Mouse (Mus musculus) hindlimb bud, embryonic 11.5 days (tissue): Measurements from ENCODE around the gene Crebzf.

Experiments used
- DNase-seq: peaks from one replicate; pipeline ENCODE4 v3.0.0-alpha.2; 2012; ENCODE audit warnings: low read depth, low spot score; ENCODE audit errors: extremely low spot score

Gene Crebzf

GRCm38 (mm10) chr7:90442518-90443080, at the start of gene Crebzf:
Crebzf (plus strand) TSS chr7:90442729.
- DNase-seq: peak; percentile 97

GRCm38 (mm10) chr7:90395073-90395472, 47.5 kb upstream of the Crebzf start:
- no peak for DNase-seq

- DNase-seq: no peak
Measured at GRCm38 (mm10) chr7:90395928-90396327, 46.6 kb upstream of the Crebzf start.

- peak; percentile 71 for DNase-seq
Measured at GRCm38 (mm10) chr7:90409934-90410333, 32.6 kb upstream of the Crebzf start.

GRCm38 (mm10) chr7:90426020-90427001, 16.2 kb upstream of the Crebzf start, which contains the start of gene Ccdc89:
Ccdc89 (plus strand) TSS chr7:90426577.
- DNase-seq: peak; percentile 70

- no peak for DNase-seq
Measured at GRCm38 (mm10) chr7:90427006-90427405, 15.5 kb upstream of the Crebzf start.

- DNase-seq: no peak
Measured at GRCm38 (mm10) chr7:90432221-90432620, 10.3 kb upstream of the Crebzf start.

- DNase-seq: no peak
Measured at GRCm38 (mm10) chr7:90440044-90440443, 2.5 kb upstream of the Crebzf start.

GRCm38 (mm10) chr7:90442070-90442469, 459 bp upstream of the Crebzf start:
- no peak for DNase-seq

GRCm38 (mm10) chr7:90443101-90444091, 867 bp downstream of the Crebzf start:
- no peak for DNase-seq

- no peak for DNase-seq
Measured at GRCm38 (mm10) chr7:90444206-90444605, 1.7 kb downstream of the Crebzf start.

GRCm38 (mm10) chr7:90456149-90456844, 13.8 kb downstream of the Crebzf start:
- no peak for DNase-seq

GRCm38 (mm10) chr7:90456845-90457468, 14.4 kb downstream of the Crebzf start, which contains the start of gene Tmem126a:
Tmem126a (minus strand) TSS chr7:90457229.
- DNase-seq: peak; percentile 66

- DNase-seq: no peak
Measured at GRCm38 (mm10) chr7:90457517-90457916, 15.0 kb downstream of the Crebzf start.

- no peak for DNase-seq
Measured at GRCm38 (mm10) chr7:90460330-90460729, 17.8 kb downstream of the Crebzf start.

- no peak for DNase-seq
Measured at GRCm38 (mm10) chr7:90460930-90461329, 18.4 kb downstream of the Crebzf start.

GRCm38 (mm10) chr7:90461441-90461840, 18.9 kb downstream of the Crebzf start:
- DNase-seq: no peak

GRCm38 (mm10) chr7:90473511-90473910, 31.0 kb downstream of the Crebzf start:
- DNase-seq: no peak

GRCm38 (mm10) chr7:90475793-90476312, 33.3 kb downstream of the Crebzf start, which contains the start of gene Tmem126b:
Tmem126b (minus strand) TSS chr7:90476001.
- DNase-seq: peak; percentile 95
